Mouse (Mus musculus): ENCODE results near the gene Aebp1. TPM values are rescaled to one million over a fixed set of nuclear protein-coding genes. Genes with fewer than 3 reads are reported as not detected.

Aebp1 gene
- total and polyA plus RNA-seq, 2 experiments from 2014 or later, result 14.9 to 19.8 TPM

DNA sequence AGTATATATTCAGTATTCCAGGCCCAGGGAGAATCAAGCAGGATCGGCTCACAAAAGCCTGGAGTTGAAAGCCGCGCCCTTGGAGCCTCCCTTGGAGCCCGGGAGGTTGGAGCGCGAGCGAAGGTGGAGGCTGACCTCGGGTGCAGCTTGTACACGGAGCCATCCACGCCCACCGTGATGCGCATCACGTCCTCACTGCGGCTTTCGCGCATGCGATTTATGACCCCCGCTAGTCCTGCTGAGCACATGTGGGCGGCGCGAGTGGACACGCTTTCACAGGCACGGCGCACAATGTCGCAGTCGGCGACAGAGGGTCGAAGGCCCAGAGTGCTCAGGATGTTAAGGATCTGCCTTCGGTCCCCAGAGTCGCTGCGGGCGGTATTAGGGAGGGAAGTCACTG, 40.2 kb downstream of the Aebp1 start:
- Histone ChIP-seq H3K4me3 (ENCODE audit: low read depth, low read length) (peak overlapping the region; percentile 32), H3K4me2 (ENCODE audit: low read depth) (peak overlapping the region; percentile 60), H3K27me3 (ENCODE audit: insufficient read depth, low read length) (no peaks in the 10 kb centered on the region), H3K9ac (peak overlapping the region; percentile 62), H3K36me3 (ENCODE audit: insufficient read depth) (no peaks in the 10 kb centered on the region), H3K4me1 (ENCODE audit: insufficient read depth) (peaks cover 15% of the 10 kb centered on the region), H3K9me3 (ENCODE audit: low read length) (no peaks in the 10 kb centered on the region), H3K27ac (ENCODE audit: low read depth, low read length) (peak overlapping the region; percentile 75)
- DNase-seq (peak; percentile 91), ATAC-seq (peak; percentile 91)
- 1% methylated on average over 32 of the region's 32 CpGs for WGBS
- TF ChIP-seq CTCF (IDR thresholded peaks at IDR 0.05; ENCODE audit: low read depth), result no peak

DNA sequence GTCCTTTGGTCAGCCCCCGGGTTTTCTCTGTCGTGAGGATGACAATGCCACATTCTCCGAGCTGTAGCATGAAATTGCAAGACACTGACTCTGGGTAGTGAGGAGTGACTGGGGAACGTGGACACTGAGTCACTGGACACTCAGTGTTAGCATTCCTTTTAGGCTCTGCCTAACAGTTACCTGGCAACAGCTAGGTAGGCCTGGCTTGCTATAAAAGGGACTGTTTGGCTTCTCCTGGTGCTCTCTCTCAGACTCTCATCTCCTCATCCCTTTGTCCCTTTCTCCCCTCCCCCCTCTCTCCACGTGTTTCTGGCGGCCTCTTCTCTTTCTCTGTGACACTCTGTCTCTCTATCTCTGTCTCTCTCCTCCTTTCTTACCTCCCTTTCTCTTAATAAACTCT, 40.6 kb downstream of the Aebp1 start:
- H3K4me1 ChIP-seq (ENCODE audit: insufficient read depth), result peaks cover 15% of the 10 kb centered on the region
- H3K27ac ChIP-seq (ENCODE audit: low read depth, low read length), result peak overlapping the region; percentile 75
- ATAC-seq (peak; percentile 36; the same call in 1 of the 2 replicates), DNase-seq (peak; percentile 61)
- no peak for TF ChIP-seq CTCF (IDR thresholded peaks at IDR 0.05; ENCODE audit: low read depth)
- H3K9me3 ChIP-seq (ENCODE audit: low read length), result no peaks in the 10 kb centered on the region
- H3K9ac ChIP-seq, result peak overlapping the region; percentile 62
- no peaks in the 10 kb centered on the region for H3K27me3 ChIP-seq (ENCODE audit: insufficient read depth, low read length)
- 6% methylated on average over 6 of the region's 6 CpGs for WGBS
- peak overlapping the region; percentile 32 for H3K4me3 ChIP-seq (ENCODE audit: low read depth, low read length)
- H3K36me3 ChIP-seq (ENCODE audit: insufficient read depth), result no peaks in the 10 kb centered on the region
- H3K4me2 ChIP-seq (ENCODE audit: low read depth), result peak overlapping the region; percentile 60

DNA sequence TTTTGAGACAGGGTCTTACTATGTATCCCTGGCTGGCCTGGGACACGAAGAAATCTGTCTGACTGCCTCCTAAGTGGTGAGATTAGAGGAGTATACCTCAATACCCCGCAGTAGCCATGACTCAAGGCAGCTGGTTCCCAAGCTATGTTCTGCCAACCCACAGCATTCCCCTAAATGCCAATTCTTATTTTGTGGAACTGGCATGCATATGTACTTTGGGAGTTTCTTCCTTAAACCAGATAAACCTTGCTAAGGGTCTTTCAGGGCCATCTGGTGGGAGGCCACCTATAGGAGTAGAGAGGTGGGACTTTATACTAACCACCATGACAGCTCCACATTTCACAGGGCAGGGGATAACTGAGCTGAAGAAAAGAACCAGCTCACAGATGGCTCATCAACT, 42.1 kb downstream of the Aebp1 start:
- DNase-seq (no peak), ATAC-seq (no peak)
- Histone ChIP-seq H3K9me3 (ENCODE audit: low read length) (no peaks in the 10 kb centered on the region), H3K4me2 (ENCODE audit: low read depth) (no peak overlapping the region), H3K4me3 (ENCODE audit: low read depth, low read length) (no peak overlapping the region), H3K9ac (no peak overlapping the region), H3K36me3 (ENCODE audit: insufficient read depth) (no peaks in the 10 kb centered on the region), H3K27ac (ENCODE audit: low read depth, low read length) (no peak overlapping the region), H3K27me3 (ENCODE audit: insufficient read depth, low read length) (no peaks in the 10 kb centered on the region), H3K4me1 (ENCODE audit: insufficient read depth) (peaks cover 15% of the 10 kb centered on the region)
- WGBS, result 85% methylated on average over 2 of the region's 2 CpGs
- no peak for TF ChIP-seq CTCF (IDR thresholded peaks at IDR 0.05; ENCODE audit: low read depth)

DNA sequence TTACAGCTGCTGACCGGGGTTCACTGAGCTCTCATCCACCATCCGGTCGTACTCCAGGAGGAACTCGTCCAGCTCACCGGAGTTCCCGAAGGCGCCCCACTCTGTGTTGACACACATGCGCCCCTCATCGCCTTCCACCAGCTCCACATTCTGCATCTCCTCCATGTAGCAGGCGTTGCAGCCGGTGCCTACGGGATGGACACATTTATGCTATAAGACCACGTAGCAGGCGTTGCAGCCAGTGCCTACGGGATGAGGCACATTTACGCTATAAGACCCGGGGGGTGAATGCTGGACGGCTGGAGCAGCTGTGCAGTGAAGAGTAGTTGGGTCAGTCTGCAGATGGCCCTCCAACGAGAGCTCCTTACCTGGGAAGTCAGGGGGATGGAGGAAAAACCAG, 42.6 kb downstream of the Aebp1 start:
- Histone ChIP-seq H3K27me3 (ENCODE audit: insufficient read depth, low read length) (no peaks in the 10 kb centered on the region), H3K4me2 (ENCODE audit: low read depth) (no peak overlapping the region), H3K27ac (ENCODE audit: low read depth, low read length) (no peak overlapping the region), H3K9ac (no peak overlapping the region), H3K36me3 (ENCODE audit: insufficient read depth) (no peaks in the 10 kb centered on the region), H3K4me1 (ENCODE audit: insufficient read depth) (peaks cover 15% of the 10 kb centered on the region), H3K9me3 (ENCODE audit: low read length) (no peaks in the 10 kb centered on the region), H3K4me3 (ENCODE audit: low read depth, low read length) (no peak overlapping the region)
- ATAC-seq (no peak), DNase-seq (no peak)
- WGBS, result 91% methylated on average over 19 of the region's 19 CpGs
- TF ChIP-seq CTCF (IDR thresholded peaks at IDR 0.05; ENCODE audit: low read depth), result no peak

DNA sequence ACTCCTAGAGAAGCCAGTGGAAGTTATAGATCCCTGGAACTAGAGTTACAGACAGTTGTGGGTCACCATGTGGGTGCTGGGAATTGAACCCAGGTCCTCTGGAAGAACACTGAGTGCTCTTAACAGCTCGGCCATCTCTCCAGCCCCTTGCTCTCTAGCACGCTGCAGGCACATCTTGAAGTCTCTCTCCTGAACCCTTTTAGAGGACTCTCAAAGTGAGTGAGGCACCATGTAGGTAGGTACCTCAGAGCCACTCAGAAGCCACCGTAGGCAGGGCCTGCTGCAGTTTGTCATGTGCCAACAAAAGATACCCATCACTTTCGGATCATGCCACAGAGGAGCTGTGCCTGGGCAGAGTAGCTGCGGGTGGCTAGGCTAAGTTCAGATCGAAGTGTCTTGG, 43.1 kb downstream of the Aebp1 start:
- DNase-seq (no peak), ATAC-seq (no peak)
- Histone ChIP-seq H3K4me2 (ENCODE audit: low read depth) (no peak overlapping the region), H3K27ac (ENCODE audit: low read depth, low read length) (no peak overlapping the region), H3K9ac (no peak overlapping the region), H3K36me3 (ENCODE audit: insufficient read depth) (no peaks in the 10 kb centered on the region), H3K4me3 (ENCODE audit: low read depth, low read length) (no peak overlapping the region), H3K27me3 (ENCODE audit: insufficient read depth, low read length) (no peaks in the 10 kb centered on the region), H3K9me3 (ENCODE audit: low read length) (no peaks in the 10 kb centered on the region), H3K4me1 (ENCODE audit: insufficient read depth) (peaks cover 15% of the 10 kb centered on the region)
- WGBS, result 93% methylated on average over 6 of the region's 6 CpGs
- TF ChIP-seq CTCF (IDR thresholded peaks at IDR 0.05; ENCODE audit: low read depth), result no peak

DNA sequence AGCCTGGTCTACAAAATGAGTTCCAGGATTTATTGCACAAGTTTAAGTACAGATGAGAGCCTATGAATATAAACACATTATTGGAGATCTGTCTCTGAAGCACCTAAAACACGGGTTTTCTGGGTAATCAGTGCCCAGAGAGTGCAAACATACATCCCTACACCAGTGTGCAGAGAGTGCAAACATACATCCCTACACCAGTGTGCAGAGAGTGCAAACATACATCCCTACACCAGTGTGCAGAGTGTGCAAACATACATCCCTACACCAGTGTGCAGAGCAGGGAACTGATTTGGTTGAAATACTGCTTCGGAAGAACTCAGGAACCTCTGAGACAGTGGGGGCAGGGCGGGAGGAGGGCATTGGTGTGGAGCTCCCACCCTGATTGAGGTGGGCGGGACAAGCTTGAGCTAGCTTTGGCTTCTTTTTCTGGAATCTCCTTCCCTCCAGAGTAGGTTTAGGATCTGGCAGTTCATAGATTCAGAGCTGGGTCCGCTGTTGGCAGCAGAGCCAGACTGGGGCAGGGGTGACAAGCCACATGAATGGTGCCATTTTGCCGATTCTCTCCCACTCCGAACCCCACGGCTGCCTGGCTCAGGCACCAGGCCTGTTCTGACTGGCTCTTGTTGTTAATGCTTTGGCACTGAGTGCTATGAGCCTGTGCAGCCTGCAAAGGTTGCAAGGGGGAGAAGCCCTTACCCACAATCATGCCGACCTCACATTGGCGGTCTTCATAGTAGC, 44.2 kb downstream of the Aebp1 start:
- Histone ChIP-seq H3K9ac (no peak overlapping the region), H3K9me3 (ENCODE audit: low read length) (no peaks in the 10 kb centered on the region), H3K4me1 (ENCODE audit: insufficient read depth) (peaks cover 15% of the 10 kb centered on the region), H3K4me3 (ENCODE audit: low read depth, low read length) (no peak overlapping the region), H3K27me3 (ENCODE audit: insufficient read depth, low read length) (no peaks in the 10 kb centered on the region), H3K36me3 (ENCODE audit: insufficient read depth) (no peaks in the 10 kb centered on the region), H3K27ac (ENCODE audit: low read depth, low read length) (no peak overlapping the region), H3K4me2 (ENCODE audit: low read depth) (no peak overlapping the region)
- DNase-seq (no peak), ATAC-seq (peak; percentile 8; the same call in 1 of the 2 replicates)
- TF ChIP-seq CTCF (IDR thresholded peaks at IDR 0.05; ENCODE audit: low read depth), result no peak
- 72% methylated on average over 10 of the region's 10 CpGs for WGBS

DNA sequence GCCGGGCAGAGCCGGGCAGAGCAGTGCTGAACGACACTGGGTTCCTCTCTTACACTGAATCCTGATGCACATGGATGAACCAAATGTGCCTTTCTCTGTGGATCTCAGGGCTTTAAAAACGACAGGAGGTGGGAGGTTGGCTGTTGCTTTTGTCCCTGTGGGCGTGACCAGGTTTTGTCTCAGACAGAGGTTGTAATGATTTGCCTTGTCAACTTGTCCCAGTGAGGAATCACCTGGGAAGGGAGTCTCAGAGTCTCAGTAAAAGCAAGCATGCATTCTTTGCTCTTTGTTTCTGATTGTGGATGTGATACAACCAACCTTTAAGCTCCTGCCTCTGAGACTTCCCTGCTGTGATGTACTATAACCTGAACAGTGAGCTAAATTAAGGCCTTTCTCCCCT, 45.3 kb downstream of the Aebp1 start:
- H3K4me1 ChIP-seq (ENCODE audit: insufficient read depth), result peaks cover 7% of the 10 kb centered on the region
- DNase-seq (no peak), ATAC-seq (no peak)
- 48% methylated on average over 5 of the region's 5 CpGs for WGBS
- no peak for TF ChIP-seq CTCF (IDR thresholded peaks at IDR 0.05; ENCODE audit: low read depth)
- no peak overlapping the region for H3K27ac ChIP-seq (ENCODE audit: low read depth, low read length)
- H3K4me2 ChIP-seq (ENCODE audit: low read depth), result no peak overlapping the region
- no peaks in the 10 kb centered on the region for H3K9me3 ChIP-seq (ENCODE audit: low read length)
- H3K36me3 ChIP-seq (ENCODE audit: insufficient read depth), result no peaks in the 10 kb centered on the region
- no peaks in the 10 kb centered on the region for H3K27me3 ChIP-seq (ENCODE audit: insufficient read depth, low read length)
- H3K9ac ChIP-seq, result no peak overlapping the region
- H3K4me3 ChIP-seq (ENCODE audit: low read depth, low read length), result no peak overlapping the region
